Mouse (Mus musculus): ENCODE measurements around the gene Tmeff2. TPM values are rescaled to one million over a fixed set of nuclear protein-coding genes. Genes with fewer than 3 reads are reported as not detected.

Gene Tmeff2
- polyA plus RNA-seq, 1 experiment from 2014 or later = 1.6 TPM

DNA sequence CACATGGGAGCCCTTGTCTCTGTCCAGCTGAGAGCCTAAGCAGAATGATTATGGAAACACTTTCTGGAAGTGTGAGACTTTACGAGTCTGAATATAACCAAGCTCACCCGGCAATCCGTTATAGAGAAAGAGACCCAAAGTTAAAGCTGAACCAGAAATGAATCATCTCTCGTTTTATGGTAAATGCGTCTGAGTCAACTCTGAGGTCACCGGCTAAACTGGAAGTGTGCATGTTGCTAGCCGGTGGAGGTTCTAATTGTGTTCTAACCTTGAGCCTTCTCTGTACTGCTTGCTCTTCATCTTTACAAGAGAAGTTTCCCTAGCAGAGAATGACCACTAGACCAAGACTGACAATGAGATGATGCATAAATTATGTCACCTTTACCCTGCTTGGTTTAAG, 316.8 kb downstream of the Tmeff2 start:
- H3K9ac ChIP-seq = no peak overlapping the region
- H3K4me1 ChIP-seq (replicated peaks) = no peaks in the 10 kb centered on the region
- no peak for ATAC-seq (replicated peaks; ENCODE audit: insufficient number of reproducible peaks, insufficient read depth, low FRiP score, low read depth)
- H3K9me3 ChIP-seq (replicated peaks) = no peaks in the 10 kb centered on the region
- H3K4me2 ChIP-seq = no peak overlapping the region
- H3K4me3 ChIP-seq = no peak overlapping the region
- H3K27me3 ChIP-seq = no peaks in the 10 kb centered on the region
- H3K27ac ChIP-seq = no peak overlapping the region
- WGBS = 79% methylated on average over 7 of the region's 7 CpGs
- H3K36me3 ChIP-seq = no peaks in the 10 kb centered on the region

DNA sequence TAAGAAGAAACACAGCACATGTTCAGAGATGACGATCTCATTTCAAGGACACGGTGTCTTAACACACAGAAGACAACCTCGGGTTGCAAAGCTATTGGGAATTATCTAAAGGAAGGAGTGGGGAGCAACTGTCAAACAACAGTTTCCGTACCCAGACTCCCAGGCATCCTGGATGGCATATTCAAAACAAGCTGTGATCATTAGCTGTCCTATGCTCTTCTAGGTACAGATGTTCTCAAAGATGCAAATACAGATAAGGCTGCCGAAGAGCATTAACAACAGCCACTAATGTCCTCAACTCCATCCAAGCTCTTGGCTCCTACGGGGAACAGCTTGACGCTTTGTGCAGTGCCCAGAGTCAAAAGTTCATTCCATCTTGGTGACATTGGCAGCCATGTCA, 324.7 kb downstream of the Tmeff2 start:
- ATAC-seq (replicated peaks; ENCODE audit: insufficient number of reproducible peaks, insufficient read depth, low FRiP score, low read depth) = no peak
- no peak overlapping the region for H3K27ac ChIP-seq
- H3K4me3 ChIP-seq = no peak overlapping the region
- H3K9me3 ChIP-seq (replicated peaks) = no peaks in the 10 kb centered on the region
- no peaks in the 10 kb centered on the region; the same call in 1 of the 2 replicates for H3K4me1 ChIP-seq (replicated peaks)
- H3K9ac ChIP-seq = no peak overlapping the region
- WGBS = 68% methylated on average over 7 of the region's 7 CpGs
- H3K27me3 ChIP-seq = no peaks in the 10 kb centered on the region
- H3K36me3 ChIP-seq = no peaks in the 10 kb centered on the region
- no peak overlapping the region for H3K4me2 ChIP-seq

Small RNA genes lying within 50 kb of the gene (microRNA-seq; reads per million reads assigned to microRNA genes)
- not detected for gene Gm25736
